Mouse (Mus musculus) neural tube, embryonic 13.5 days (tissue): ENCODE results near the gene Smim6. TPM values are rescaled to one million over a fixed set of nuclear protein-coding genes. Genes with fewer than 3 reads are reported as not detected.

Source experiments
- ATAC-seq: fragments of 200-750 bp; cut with Nextera tagmentation; 2 replicates; pipeline ENCODE4 v1.8.0; 2017; ENCODE audit warnings: low read depth, mild to moderate bottlenecking, moderate TSS enrichment, moderate library complexity
- H3K27ac ChIP-seq: fragments of 300-500 bp; sonication (generic); replicated peaks from 2 replicates; pipeline ENCODE4 v1.5.1; 2015; ENCODE audit warnings: moderate library complexity, mild to moderate bottlenecking, inconsistent platforms
- H3K27me3 ChIP-seq: fragments of 300-500 bp; sonication (generic); 2 replicates; pipeline ENCODE4 v1.6.1; 2015; ENCODE audit warnings: mild to moderate bottlenecking, inconsistent platforms
- H3K36me3 ChIP-seq: fragments of 300-500 bp; sonication (generic); 2 replicates; pipeline ENCODE4 v1.6.1; 2015; ENCODE audit warnings: mild to moderate bottlenecking, inconsistent platforms
- H3K4me1 ChIP-seq: fragments of 300-500 bp; sonication (generic); replicated peaks from 2 replicates; pipeline ENCODE4 v1.6.1; 2015; ENCODE audit warnings: inconsistent platforms
- H3K4me2 ChIP-seq: fragments of 300-500 bp; sonication (generic); 2 replicates; pipeline ENCODE4 v1.6.1; 2015; ENCODE audit warnings: inconsistent platforms, mild to moderate bottlenecking, moderate library complexity
- H3K4me3 ChIP-seq: fragments of 300-500 bp; sonication (generic); 2 replicates; pipeline ENCODE4 v1.5.1; 2015; ENCODE audit warnings: mild to moderate bottlenecking, inconsistent platforms
- H3K9ac ChIP-seq: fragments of 300-500 bp; sonication (generic); 2 replicates; pipeline ENCODE4 v1.6.1; 2015; ENCODE audit warnings: moderate library complexity, mild to moderate bottlenecking, inconsistent platforms
- H3K9me3 ChIP-seq: fragments of 300-500 bp; sonication (generic); 2 replicates; pipeline ENCODE4 v1.6.1; 2016; ENCODE audit warnings: inconsistent platforms
- WGBS: fragments of 180-500 bp; shearing (Covaris S2); methylation state at CpG from one replicate; pipeline ENCODE4 v1.1.7; 2015; 5-methylcytosine and 5-hydroxymethylcytosine counted together
- polyA plus RNA-seq: library from polyadenylated mRNA; unstranded; fragments of >200 nt; fragmentation: Nextera tagmentation; extraction: Ambion mirVana; gene quantifications from 2 replicates; pipeline ENCODE4 v1.2.1, GENCODE M21; 2015

The Smim6 gene
- polyA plus RNA-seq, 1 experiment from 2014 or later = 1.2 TPM

DNA sequence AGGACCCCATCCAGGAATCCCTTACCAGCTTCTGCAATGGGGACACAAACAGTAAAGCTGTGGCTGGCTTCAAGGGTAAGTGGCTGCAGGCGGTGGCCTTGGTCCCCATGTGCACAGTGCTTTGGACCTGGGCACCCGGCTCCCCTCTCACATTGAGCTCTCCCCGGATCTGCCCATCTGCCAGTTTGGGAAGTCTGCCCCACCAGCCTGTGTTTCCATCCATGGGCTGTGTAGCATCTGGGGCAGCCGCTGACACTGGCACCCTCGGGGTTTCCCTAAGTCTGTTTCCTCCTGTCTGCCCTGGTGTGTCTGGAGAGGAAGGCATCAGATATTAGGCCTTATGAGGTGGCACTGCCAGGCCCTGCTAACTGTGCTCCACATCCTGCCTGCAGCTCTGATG, 23.8 kb upstream of the Smim6 start:
- Histone ChIP-seq H3K9ac (0 out of 2 replicates have a peak overlapping the region, but pooled peaks have one; percentile 22), H3K27ac (0 out of 2 replicates have a peak overlapping the region, but pooled peaks have one; percentile 13), H3K4me2 (no peak overlapping the region), H3K4me3 (no peak overlapping the region), H3K4me1 (peaks cover 7% of the 10 kb centered on the region), H3K36me3 (peaks cover 9% of the 10 kb centered on the region; the same call in 1 of the 2 replicates), H3K9me3 (no peaks in the 10 kb centered on the region), H3K27me3 (peaks cover 15% of the 10 kb centered on the region)
- ATAC-seq = no peak
- WGBS = 78% methylated on average over 5 of the region's 5 CpGs

DNA sequence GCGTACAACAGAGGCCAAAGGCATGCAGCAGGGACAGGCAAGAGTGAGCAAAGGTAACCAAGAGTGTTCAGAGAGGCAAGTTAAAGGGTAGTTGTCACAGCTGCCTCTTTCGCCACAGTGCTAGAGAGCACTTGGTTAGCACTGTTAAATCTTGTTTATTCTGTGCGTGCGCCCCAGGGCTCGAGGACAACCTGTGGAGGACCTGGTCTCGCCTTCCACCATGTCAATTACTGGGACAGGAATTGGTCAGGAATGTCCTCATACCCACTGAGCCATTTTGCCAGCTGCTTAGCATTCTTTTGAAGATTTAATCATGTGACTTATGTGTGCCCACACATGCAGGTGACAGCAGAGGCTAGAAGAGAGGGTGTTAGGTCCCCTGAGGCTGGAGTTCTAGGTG, 22.7 kb upstream of the Smim6 start:
- Histone ChIP-seq H3K4me1 (no peaks in the 10 kb centered on the region), H3K4me2 (no peak overlapping the region)

DNA sequence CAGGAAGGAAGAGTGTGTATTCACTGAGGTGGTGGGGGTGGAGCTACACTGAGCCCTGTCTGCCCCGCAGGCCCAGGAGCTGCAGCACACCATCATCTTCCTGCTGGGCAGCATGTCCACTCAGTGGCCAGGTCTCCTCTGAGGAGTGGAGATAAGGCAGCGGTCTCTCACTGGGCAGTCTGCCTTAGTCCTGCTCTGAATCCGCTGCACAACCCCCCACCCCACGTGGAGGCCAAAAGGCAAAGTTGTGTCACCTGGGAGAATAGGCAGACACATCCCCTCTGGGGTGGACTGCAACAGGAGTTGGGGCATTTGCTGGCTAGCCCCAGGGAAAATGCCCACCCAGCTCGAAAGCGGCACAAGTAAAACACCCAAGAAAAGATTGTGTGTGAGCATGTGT, 19.6 kb upstream of the Smim6 start:
- Histone ChIP-seq H3K36me3 (peaks cover 49% of the 10 kb centered on the region), H3K27me3 (no peaks in the 10 kb centered on the region), H3K4me3 (no peak overlapping the region), H3K9ac (no peak overlapping the region), H3K27ac (no peak overlapping the region), H3K4me1 (no peaks in the 10 kb centered on the region), H3K9me3 (no peaks in the 10 kb centered on the region), H3K4me2 (no peak overlapping the region)
- WGBS = 64% methylated on average over 6 of the region's 6 CpGs
- no peak for ATAC-seq

More for the DNA sequence above, 22.7 kb upstream of the Smim6 start:
- no peak for ATAC-seq
- Histone ChIP-seq H3K36me3 (peaks cover 20% of the 10 kb centered on the region), H3K9me3 (no peaks in the 10 kb centered on the region), H3K27ac (no peak overlapping the region), H3K4me3 (no peak overlapping the region), H3K27me3 (peaks cover 4% of the 10 kb centered on the region), H3K9ac (no peak overlapping the region)
- WGBS = 86% methylated on average over 6 of the region's 6 CpGs

DNA sequence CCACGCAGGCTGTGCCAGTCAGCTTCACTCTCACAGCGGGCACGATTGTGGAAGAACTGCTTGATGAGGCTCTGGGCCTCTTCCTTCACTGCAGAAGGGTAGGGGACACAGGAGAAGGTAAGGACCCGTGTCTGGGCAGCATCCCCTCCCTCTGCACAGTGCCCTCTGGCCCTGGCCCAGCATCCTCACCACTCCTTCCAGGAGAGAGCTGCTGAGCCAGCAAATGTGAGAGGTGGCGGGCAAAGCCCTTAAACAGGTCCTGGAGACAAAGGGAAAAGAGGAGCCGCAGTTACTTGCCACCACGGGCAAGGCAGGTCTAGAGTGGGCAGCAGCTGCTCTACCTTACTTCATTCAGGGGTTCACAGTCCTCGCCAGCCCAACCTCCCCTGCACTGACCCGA, 18.7 kb upstream of the Smim6 start:
- 84% methylated on average over 9 of the region's 9 CpGs for WGBS
- no peaks in the 10 kb centered on the region for H3K27me3 ChIP-seq
- H3K9ac ChIP-seq = no peak overlapping the region
- peaks cover 54% of the 10 kb centered on the region for H3K36me3 ChIP-seq
- no peaks in the 10 kb centered on the region for H3K9me3 ChIP-seq
- no peak for ATAC-seq
- H3K4me3 ChIP-seq = no peak overlapping the region
- no peaks in the 10 kb centered on the region for H3K4me1 ChIP-seq
- H3K27ac ChIP-seq = no peak overlapping the region
- no peak overlapping the region for H3K4me2 ChIP-seq

DNA sequence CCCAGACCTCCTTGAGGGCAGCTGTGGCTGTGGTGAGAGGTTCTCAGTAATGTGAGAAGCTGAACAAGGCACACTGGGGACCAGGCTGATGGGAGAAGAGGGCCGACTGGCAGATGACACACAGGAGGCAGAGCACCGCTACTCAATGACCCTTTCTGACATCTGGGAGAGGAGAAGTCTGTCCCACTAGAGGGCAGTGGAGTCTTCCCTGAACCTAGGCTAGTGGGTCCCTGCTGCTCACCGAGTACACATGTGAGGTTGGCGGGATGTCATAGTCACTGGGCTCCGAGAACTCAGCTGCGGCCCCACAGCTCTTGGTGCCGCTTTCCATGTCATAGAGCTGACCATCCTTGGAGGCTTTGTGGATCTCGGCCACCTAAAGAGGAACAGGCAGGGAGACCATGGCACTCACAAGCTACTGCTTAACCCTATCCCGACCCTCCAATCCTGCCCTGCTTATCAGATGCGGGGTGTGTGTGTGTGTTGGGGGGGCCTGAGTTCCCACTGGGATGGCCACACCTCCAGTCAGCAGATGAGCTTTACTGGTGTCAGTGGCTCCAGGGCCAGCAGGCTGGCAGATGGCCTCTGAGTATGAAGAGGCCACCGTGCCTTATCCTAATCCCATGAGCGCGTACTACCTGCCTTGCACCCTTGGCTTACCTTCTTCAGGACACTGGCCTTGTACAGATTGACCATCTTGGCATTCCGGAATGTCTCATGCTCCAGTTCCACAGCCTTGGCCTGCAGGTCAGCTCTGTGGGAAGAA, 16.9 kb upstream of the Smim6 start:
- peaks cover 10% of the 10 kb centered on the region for H3K4me1 ChIP-seq
- H3K27ac ChIP-seq = no peak overlapping the region
- no peak overlapping the region for H3K4me3 ChIP-seq
- WGBS = 72% methylated on average over 14 of the region's 14 CpGs
- no peaks in the 10 kb centered on the region for H3K9me3 ChIP-seq
- H3K27me3 ChIP-seq = no peaks in the 10 kb centered on the region
- no peak overlapping the region for H3K9ac ChIP-seq
- peaks cover 54% of the 10 kb centered on the region for H3K36me3 ChIP-seq
- no peak for ATAC-seq
- no peak overlapping the region for H3K4me2 ChIP-seq

DNA sequence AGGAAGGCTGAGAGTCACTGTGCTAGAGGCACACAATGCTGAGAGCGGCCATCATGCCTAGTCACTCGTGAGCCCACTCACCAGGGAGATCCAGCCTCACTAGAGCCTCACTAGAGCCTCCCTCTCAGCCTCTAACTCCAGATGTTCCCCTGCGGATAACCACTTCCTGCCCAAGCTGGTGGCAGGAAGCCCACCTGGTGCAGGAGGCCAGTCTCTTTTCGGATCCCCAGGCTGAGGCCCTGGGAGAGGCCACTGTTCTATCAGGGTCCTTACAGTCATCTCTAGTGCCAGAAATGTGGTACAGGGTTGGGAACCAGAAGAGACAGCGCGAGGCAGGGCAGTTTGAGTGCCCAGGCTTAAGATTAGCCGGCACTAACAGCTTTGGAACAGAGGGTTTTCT, 13.4 kb upstream of the Smim6 start:
- H3K36me3 ChIP-seq = peaks cover 41% of the 10 kb centered on the region
- no peak overlapping the region for H3K4me2 ChIP-seq
- H3K4me1 ChIP-seq = peaks cover 30% of the 10 kb centered on the region
- ATAC-seq = no peak
- no peak overlapping the region for H3K27ac ChIP-seq
- no peak overlapping the region for H3K9ac ChIP-seq
- no peak overlapping the region for H3K4me3 ChIP-seq
- H3K9me3 ChIP-seq = no peaks in the 10 kb centered on the region
- WGBS = 77% methylated on average over 7 of the region's 7 CpGs
- no peaks in the 10 kb centered on the region for H3K27me3 ChIP-seq

DNA sequence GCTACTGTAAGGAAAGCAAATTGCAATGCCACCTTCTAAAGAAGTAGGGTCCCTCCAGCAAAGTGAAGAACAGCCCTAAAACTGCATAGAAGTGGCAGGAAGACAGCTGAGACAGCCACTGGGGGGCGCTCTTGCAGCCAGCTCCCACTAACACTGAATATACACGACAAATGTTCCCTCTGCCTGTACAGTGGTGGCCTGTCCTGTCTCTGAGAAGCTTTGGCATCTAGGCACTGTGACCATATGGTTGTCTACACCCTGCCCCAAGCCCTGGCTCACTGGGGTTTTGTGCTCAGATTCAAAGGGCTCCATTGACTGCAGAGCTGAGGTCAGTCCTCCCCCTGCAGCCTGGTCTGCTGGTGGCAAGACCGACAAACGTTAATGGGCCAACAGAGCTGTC, 12.9 kb upstream of the Smim6 start:
- Histone ChIP-seq H3K4me2 (no peak overlapping the region), H3K4me1 (peaks cover 35% of the 10 kb centered on the region), H3K9ac (no peak overlapping the region), H3K27me3 (no peaks in the 10 kb centered on the region), H3K9me3 (no peaks in the 10 kb centered on the region), H3K4me3 (no peak overlapping the region), H3K27ac (no peak overlapping the region), H3K36me3 (peaks cover 36% of the 10 kb centered on the region)
- ATAC-seq = no peak
- WGBS = 13% methylated on average over 4 of the region's 4 CpGs

DNA sequence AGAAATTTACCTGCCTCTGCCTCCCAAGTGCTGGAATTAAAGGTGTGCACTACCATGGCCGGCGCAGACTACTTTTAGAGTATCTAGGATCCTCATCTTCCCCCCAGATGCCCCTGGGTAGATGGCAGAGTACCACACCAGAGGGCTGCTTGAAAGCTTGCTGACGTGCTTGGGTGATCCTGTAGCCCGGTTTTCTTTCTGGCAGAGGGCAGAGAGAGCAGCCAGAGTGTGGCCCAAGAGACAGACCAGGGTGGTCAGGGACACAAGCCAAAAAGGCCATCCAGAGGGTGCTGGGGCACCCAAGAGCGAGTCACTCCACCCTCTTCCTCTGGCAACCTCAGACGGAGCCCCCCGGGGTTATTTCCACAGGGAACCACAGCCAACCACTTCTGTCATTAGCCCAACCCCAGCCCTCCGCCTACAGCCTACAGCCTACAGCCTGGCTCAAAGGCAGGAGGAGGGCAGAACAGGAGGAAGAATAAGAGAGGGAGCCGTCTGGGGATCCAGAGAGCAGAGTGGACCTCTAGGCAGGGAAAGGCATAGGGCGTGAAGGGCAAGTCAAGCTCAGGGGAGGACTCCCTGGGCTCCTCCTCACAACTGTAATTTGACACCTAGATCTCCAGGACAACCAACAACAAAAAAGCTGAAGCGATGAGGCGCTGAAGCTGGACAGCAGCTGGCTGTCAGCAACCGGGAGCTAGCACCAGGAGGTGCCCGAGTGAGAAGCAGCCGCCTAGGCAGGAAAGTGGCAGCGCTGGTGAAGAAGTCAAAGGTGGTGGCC, 12.1 kb upstream of the Smim6 start, which contains the start of gene Smim5:
Gene Smim5, plus strand, starts transcription at position 481 of the 781 bp plus-strand sequence.
- 33% methylated on average over 16 of the region's 16 CpGs for WGBS
- Histone ChIP-seq H3K9ac (peak within 1 kb of the TSS; percentile 27; the same call in 1 of the 2 replicates), H3K4me2 (peak within 1 kb of the TSS; percentile 21; the same call in 1 of the 2 replicates), H3K4me3 (no peak within 1 kb of the TSS), H3K4me1 (peaks cover 35% of the 10 kb centered on the region), H3K9me3 (no peaks in the 10 kb centered on the region), H3K36me3 (peaks cover 30% of the 10 kb centered on the region), H3K27ac (peak within 1 kb of the TSS; percentile 4; the same call in 1 of the 2 replicates), H3K27me3 (no peaks in the 10 kb centered on the region)
- ATAC-seq = no peak

DNA sequence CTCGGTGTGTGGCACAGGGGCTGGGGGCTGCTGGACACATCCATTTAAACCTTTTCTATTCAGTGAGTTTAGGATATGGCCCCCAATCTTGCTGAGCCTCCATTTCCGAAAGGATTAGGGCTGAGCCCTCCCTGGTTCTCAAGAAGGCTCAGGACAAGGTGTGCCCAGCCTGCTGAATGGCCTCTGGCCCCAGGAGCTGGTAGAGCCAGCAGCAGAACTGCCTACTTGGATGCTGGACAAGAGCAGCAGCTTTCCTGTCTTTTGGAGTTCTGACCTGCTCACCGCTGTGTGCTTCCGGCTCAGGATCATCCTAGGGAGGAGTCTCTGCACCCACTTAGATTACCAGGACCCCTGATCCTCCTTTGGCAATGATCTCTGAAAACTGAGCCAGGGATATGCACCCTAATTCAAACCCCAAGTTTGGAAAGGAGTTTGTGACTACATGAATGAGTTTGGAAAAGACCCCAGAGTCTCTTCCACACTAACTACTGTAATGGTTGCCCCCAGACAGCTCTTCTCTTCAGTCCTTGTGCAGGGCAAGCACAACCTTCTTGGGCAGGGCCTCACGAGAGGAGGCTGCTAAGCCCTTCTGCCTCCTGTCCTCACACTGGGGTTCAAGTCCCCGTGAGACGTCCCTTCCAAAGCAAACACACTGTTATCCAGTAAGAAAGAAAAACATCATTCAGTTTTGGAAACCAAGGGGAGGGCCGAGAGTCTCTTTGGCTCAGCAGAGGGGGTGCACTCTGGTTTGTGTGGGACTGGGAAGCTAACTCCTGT, 11.1 kb upstream of the Smim6 start:
- H3K36me3 ChIP-seq = peaks cover 23% of the 10 kb centered on the region
- no peak overlapping the region for H3K4me3 ChIP-seq
- ATAC-seq = no peak
- WGBS = 81% methylated on average over 8 of the region's 8 CpGs
- H3K9me3 ChIP-seq = no peaks in the 10 kb centered on the region
- H3K9ac ChIP-seq = peak overlapping the region; percentile 27; the same call in 1 of the 2 replicates
- no peak overlapping the region for H3K27ac ChIP-seq
- H3K4me1 ChIP-seq = peaks cover 35% of the 10 kb centered on the region
- H3K4me2 ChIP-seq = 0 out of 2 replicates have a peak overlapping the region, but pooled peaks have one; percentile 21
- H3K27me3 ChIP-seq = no peaks in the 10 kb centered on the region

DNA sequence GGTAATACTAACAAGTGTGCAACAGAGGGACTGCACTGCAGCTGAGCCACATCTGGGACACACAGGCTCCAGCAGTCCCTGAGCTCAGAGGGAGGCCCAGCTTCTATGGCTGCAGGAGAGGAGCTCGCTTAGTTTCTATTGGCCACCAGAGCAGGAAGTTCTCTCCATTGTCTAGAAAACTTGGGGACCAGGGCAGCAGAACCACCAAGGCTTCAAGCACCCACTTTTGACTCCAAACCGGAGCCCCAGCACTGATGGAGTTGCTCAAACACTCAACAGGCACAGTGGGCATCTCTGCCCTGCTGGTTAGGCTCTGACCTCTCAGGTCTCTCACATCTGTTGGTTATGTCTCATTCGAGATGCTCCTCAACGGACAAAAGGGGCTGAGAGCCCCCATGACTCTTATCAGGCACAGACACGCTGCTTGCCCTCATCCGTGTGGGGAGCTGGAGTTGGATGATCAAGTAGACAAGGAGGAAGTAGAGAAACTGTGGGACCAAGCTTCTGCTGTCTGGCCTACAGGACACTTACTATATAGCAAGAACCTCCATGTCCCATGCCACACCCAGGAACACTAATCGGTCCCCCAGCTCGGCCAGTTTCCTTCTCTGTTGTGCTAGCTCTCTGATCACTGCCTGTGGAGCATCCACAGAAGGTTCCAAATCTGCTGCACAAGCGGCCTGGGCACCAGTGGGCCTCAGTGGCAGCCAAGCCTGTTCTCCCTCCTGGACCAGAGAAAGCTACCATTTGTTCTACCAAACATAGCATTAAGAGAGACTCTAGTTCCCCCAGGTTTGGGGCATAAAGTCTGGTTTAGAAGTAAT, 10.3 kb upstream of the Smim6 start:
- Histone ChIP-seq H3K9me3 (no peaks in the 10 kb centered on the region), H3K36me3 (peaks cover 18% of the 10 kb centered on the region), H3K9ac (no peak overlapping the region), H3K4me3 (no peak overlapping the region), H3K27me3 (no peaks in the 10 kb centered on the region), H3K4me1 (peaks cover 35% of the 10 kb centered on the region), H3K27ac (0 out of 2 replicates have a peak overlapping the region, but pooled peaks have one; percentile 3), H3K4me2 (no peak overlapping the region)
- WGBS = 83% methylated on average over 9 of the region's 9 CpGs
- no peak for ATAC-seq

DNA sequence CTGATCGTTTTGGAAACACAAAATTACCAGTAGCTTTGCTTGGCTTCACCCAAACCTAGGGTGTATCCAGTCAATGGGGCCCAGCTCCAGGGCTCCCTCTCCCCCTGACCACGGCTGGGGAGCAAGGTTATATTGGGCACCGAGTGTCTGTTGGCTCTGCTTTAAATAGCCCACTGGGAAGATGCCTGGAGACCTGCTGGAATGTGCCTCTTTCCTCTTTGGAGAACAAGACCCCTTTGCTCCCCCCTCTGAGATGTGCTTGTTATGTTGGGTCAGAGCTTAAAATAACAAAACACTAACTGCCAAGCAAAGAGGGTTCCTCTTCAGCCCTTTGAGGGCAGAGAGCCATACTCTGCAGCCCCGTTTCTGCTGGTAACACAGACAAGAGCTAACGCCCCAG, 9.6 kb upstream of the Smim6 start:
- Histone ChIP-seq H3K9me3 (no peaks in the 10 kb centered on the region), H3K27me3 (no peaks in the 10 kb centered on the region), H3K4me2 (no peak overlapping the region), H3K4me1 (peaks cover 35% of the 10 kb centered on the region), H3K36me3 (peaks cover 12% of the 10 kb centered on the region), H3K9ac (no peak overlapping the region), H3K27ac (no peak overlapping the region), H3K4me3 (no peak overlapping the region)
- no peak for ATAC-seq
- WGBS = 84% methylated on average over 5 of the region's 5 CpGs
